Mouse (Mus musculus): ENCODE measurements around the gene Uba3. TPM values are rescaled to one million over a fixed set of nuclear protein-coding genes. Genes with fewer than 3 reads are reported as not detected.
A peak's percentile ranks its signal among the peaks of the same experiment; 100 is the strongest.

Uba3 gene
- total RNA-seq, 2 experiments from 2014 or later: 63.0 to 64.0 TPM

DNA sequence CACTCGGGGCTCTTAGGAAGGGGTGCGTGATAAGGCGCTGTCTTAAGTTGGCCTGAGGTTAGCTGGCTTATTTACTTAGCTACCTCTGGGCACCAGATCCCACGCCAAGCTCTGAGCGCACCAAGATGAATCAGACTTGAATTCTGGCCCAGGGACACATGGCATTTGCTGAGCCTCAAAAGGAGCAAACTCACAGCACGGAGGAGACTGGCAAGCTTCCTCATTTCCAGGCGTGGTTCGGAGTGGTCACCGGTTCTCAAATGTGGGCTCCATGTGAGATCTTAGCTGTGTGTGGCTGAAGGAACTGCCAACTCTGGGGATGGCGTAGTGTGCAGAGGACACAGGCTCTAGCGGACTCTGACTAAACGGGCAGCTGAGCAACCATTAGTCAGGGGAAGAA lies 6.5 kb upstream of the Uba3 start:
- peak; percentile 55 for DNase-seq (ENCODE audit: low spot score)
- intact Hi-C loops (cut with DNase I): loop anchor here (5.0 kb wide), 1 partner anchor 40 kb away; the partner anchor contains the start of gene Lmod3

DNA sequence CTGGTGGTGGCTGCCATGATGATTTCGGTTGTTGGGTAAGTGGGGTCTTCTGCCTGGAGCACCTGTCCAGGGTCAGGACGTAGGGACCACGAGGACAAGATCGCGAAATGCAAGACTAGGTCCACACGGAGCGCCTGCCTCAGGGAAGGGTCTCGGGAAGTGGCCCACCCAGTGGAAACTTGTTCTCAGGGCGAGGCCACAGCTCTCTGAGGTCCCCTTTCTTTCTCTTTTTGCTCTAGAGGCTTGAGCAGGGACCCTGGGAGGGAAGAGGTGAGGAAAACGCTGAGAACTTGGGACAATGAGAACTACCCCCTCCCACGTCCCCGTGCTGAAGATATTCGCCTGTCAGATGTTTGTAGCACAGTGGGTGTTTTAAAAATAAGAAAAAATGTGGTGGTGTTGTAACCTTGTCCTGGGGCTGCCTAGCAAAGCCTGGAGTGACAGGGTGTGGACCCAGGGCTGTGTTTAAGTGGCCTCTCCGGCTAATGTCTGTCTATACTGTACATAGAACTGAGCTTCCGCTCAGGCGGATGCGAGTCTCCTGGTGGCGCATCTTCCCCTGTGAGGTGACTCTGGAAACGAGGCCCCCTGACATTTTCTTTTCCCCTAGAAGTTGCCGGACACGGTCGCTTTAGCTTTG lies 5.6 kb upstream of the Uba3 start:
- no peak for DNase-seq (ENCODE audit: low spot score)
- intact Hi-C loops (cut with DNase I): loop anchor here (5.0 kb wide), 1 partner anchor 41 kb away; the partner anchor contains the start of gene Lmod3

DNA sequence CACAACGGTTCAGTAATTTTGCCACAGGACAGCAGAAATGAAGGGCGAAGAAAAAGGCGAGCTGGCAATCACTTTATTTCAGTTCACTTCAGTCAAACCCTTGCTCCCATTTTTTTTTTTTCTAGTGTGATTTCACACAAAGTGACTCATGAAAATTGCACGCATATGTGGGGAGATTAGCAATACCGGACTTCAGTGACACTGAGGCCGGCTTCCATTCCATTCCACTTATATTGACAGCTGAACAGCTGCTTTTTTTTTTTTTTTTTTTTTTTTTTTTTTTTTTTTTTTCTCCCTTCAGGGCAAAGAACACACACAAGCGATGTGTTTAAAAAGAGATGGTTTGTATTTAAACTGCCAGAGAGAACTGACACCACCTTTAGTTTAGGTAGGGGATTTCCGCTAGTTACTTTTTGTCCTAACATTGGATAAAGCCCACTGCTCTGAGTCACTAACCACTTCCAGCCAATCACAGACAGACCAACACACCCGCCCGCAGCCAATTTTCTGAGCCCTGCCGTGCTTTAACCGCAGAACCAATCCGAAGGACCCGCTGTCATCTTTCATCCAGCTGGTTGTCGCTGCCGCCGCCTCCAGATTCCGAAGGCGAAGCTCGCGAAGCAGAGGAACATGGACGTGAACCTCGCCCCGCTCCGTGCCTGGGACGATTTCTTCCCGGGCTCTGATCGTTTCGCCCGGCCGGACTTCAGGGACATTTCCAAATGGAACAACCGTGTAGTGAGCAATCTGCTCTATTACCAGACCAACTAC lies 4.9 kb upstream of the Uba3 start, which contains the start of gene Arl6ip5:
Gene Arl6ip5 (plus strand): TSS at position 499 of the 771 bp plus-strand sequence.
- DNase-seq (ENCODE audit: low spot score): peak; percentile 83
- intact Hi-C loops (cut with DNase I): loop anchor here (5.0 kb wide), 1 partner anchor 42 kb away; the partner anchor contains the start of gene Lmod3

GRCm38 (mm10) chr6:97209751-97210150 lies 4.3 kb upstream of the Uba3 start:
- DNase-seq (ENCODE audit: low spot score): no peak
- intact Hi-C loops (cut with DNase I): loop anchor here (5.0 kb wide), 1 partner anchor 43 kb away; the partner anchor contains the start of gene Lmod3

DNA sequence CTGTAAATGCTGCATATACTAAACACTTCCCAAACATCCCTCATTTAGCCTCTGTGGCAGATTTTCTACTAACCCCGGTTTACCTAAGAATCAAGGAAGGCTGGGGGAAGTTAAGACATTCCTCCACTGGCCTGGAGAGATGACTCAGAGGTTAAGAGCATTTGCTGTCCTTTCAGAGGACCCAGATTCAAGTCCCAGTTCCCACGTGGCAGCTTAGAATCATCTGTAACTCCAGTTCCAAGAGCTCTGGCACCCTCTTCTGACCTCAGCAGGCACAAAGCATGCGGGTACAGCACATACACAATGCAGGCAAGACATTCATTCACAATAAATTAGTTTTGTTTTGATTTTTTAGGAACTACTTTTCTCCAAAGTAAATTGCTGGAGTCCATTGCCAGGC lies 3.8 kb upstream of the Uba3 start:
- intact Hi-C loops (cut with DNase I): no loop called here
- no peak for DNase-seq (ENCODE audit: low spot score)

DNA sequence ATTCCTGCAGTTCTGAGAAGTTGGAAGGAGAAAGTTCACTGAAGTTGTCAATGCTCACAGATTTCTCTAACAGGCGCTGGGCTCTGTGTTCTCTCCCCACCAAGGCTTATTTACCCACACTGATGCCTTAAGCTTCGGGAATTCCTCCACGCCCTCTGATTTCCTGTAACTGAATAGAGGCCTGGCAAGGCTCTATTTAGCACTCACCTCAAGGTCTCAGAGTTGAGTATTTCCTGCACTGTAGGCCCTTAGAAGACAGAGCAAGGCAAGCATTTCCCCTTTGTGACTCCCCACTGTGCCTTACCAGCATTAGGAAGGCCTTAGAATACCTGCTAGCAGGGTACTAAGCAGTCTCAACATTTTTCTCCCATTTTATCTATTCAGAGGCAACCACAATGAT lies 3.0 kb upstream of the Uba3 start:
- no peak for DNase-seq (ENCODE audit: low spot score)
- intact Hi-C loops (cut with DNase I): no loop called here

- no peak for DNase-seq (ENCODE audit: low spot score)
- intact Hi-C loops (cut with DNase I): no loop called here
Measured at GRCm38 (mm10) chr6:97207085-97207484, 1.6 kb upstream of the Uba3 start.

DNA sequence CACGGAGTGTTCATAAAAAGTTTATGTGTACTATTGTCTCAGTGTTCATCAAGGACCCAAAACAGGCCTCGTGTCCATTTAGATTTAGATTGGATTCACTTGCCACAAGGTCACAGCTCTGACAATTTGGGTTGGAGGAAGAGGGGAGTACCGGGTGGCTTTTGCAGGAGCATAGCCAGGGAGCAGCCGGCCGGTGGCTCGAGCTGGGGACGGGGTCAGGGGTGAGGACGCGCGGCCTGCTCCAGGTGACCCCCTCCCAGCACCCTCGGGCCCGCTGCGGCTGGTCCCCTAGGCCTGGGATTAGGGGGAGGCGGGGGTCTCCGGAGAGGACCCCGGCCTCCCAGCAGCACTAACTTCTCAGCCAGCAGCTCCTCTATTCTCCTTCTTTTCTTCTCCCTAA lies 495 bp downstream of the Uba3 start:
- intact Hi-C loops (cut with DNase I): no loop called here

GRCm38 (mm10) chr6:97204252-97204869 lies 1.1 kb downstream of the Uba3 start:
- intact Hi-C loops (cut with DNase I): no loop called here

More for the DNA sequence above, 495 bp downstream of the Uba3 start:
- no peak for DNase-seq (ENCODE audit: low spot score)

DNA sequence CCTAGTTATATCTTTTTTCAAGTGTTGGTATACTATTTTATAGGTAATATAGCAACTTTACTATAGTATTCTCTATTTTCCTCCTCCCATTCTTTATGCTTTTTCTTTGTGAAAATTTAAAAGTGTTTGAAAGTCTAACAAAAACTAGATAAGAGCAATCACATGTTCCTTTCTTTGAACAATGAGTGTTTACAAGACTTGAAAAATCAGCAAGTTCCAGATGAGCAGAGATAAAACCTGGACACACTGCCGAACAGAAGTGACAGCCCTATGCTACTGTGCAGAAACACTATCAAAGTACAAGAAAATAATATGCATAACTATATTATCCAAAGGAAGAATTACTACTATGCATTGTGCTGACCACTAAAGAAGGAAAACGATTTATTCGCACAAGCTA lies 3.0 kb downstream of the Uba3 start:
- intact Hi-C loops (cut with DNase I): no loop called here
- DNase-seq (ENCODE audit: low spot score): no peak

More at GRCm38 (mm10) chr6:97204252-97204869, 1.1 kb downstream of the Uba3 start:
- DNase-seq (ENCODE audit: low spot score): no peak

GRCm38 (mm10) chr6:97200437-97200836 lies 5.0 kb downstream of the Uba3 start:
- DNase-seq (ENCODE audit: low spot score): no peak
- intact Hi-C loops (cut with DNase I): no loop called here

- intact Hi-C loops (cut with DNase I): loop anchor here (2.0 kb wide), 1 partner anchor 31 kb away; the partner anchor contains the start of gene Eogt
- DNase-seq (ENCODE audit: low spot score): no peak
Measured at GRCm38 (mm10) chr6:97179367-97179828, 26.0 kb downstream of the Uba3 start.

DNA sequence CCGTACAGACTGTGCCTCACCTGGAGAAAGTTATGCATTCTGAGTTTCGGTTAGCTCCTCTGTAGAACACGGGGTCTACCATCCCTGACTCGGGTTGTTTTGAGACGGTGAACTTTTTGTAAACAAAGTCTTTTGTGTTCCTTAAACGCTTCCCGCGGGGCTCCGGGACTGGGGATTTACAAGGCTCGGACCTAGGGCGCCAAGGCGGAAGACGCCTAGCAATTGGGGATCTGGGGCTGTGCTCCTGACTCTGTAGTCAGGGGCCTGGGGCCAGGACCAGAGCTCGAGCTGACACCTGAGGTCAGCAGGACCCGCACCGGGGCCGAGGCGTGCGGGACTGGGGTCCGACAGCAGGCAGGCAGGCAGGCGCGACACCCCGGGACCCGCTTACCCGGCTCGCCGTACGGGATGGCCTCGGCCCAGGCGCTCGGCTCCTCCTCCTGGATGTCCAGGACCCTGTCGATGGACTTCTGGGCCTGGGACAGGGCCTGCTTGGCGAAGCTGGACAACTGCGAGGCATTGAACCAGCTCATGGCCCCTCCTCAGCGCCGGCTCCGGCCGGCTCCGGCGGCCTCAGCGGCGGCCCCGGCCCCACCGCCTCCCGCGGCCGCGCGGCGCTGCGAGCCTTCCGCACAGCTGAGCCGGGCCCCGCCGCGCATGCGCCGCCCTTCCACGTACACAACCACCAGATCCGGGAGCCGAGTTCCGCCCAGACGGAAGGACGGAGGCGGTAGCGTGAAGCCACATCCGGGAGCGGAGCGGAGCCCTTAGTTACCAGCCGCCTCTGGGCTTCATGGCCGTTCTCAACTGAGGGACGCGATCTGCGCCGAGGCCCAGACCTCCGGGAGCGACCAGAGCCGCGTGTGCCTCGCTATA lies 26.7 kb downstream of the Uba3 start, which contains the start of gene Tmf1:
Gene Tmf1 (minus strand): TSS at position 632 of the 876 bp plus-strand sequence.
- intact Hi-C loops (cut with DNase I): loop anchor here (2.0 kb wide), 1 partner anchor 30 kb away; the partner anchor contains the start of gene Eogt
- peak; percentile 93 for DNase-seq (ENCODE audit: low spot score)

DNA sequence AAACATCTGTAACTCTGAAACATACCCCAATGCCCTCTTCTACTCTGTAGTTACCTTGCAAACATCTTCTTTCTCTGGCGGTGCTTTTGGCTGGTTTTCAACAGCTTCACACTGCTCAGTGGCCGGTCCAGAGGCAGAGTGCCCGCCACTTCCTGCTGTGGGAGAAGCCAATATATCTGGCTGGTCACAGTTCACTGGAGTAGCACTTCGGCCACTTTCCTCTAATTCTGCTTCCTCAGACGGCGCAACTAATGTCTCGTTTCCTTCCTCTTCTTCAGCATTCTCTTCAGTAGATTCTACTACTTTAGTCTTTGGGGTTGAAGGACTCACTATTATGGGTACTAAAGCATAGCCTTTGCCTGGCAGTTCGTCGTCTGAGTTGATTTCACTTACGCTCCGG lies 29.7 kb downstream of the Uba3 start:
- intact Hi-C loops (cut with DNase I): no loop called here
- DNase-seq (ENCODE audit: low spot score): no peak

DNA sequence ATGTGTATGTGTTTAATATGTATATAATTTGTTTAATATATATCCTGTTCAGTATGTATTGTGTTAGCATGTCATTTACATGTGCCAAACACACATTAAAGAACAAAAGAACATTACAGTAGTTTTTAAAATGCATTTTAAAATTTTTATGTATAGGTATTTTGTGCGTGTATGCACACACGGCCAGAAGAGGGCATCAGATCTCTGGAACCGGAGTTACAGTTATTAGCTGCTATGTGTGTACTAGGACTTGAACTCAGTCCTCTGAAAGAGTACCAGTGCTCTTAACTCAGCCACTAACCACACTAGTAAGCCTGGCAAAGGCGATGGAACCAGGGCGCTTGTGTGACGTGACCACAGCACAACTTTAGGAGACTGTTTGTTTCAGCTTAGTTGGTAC lies 55.3 kb downstream of the Uba3 start:
- no peak for DNase-seq (ENCODE audit: low spot score)
- intact Hi-C loops (cut with DNase I): no loop called here

GRCm38 (mm10) chr6:97149721-97150120 lies 55.7 kb downstream of the Uba3 start:
- intact Hi-C loops (cut with DNase I): loop anchor here (2.0 to 5.0 kb wide), 3 partner anchors 29 to 378 kb away; partner anchors contain the start of gene Tmf1

DNA sequence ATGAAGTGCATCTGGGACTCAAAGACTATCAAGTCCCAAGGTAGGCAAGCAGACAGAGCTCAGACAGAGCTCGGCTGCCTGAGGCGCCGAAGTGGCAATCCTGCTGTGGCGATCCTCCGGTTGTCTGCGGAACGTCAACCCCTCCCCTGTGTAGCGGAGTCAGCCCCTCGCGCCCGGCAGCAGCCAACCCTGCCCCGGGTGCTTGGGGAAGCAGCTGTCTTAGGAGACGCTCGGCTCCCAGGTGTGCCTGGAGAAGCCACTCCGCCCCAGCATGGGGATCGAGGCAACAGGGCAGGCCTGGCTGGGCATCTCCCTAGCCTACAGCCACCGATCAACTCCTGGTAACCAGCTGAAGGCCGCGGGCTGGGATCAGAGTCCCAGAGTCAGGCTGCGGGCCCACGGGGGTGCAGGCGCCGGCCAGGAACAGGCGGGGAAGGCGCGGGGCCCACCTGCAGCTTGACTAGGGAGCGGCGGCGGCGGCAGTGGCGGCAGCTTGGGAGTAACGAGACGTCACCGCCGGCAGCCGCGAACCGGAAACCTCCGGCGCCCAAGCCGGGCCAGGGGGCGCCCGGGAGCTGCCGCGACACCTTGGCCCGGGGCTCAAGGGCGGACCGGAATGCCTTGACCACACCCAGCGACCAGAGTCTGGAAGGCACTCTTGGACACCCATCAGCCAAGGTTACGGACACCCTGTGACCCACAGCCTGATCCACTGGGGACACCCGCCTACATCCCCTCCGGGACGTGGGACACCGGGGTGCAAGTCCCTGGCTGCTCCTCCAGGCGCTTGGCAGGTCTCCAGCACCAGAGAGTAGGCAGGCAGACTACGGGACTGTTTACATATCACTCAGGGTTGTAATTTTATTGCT lies 56.8 kb downstream of the Uba3 start, which contains the start of gene Eogt:
Gene Eogt (minus strand): TSS at position 800 of the 869 bp plus-strand sequence.
- intact Hi-C loops (cut with DNase I): loop anchor here (2.0 to 5.0 kb wide), 3 partner anchors 30 to 379 kb away; partner anchors contain the start of gene Tmf1
- peak; percentile 77 for DNase-seq (ENCODE audit: low spot score)

More at GRCm38 (mm10) chr6:97149721-97150120, 55.7 kb downstream of the Uba3 start:
- no peak for DNase-seq (ENCODE audit: low spot score)
